Mouse (Mus musculus): ENCODE measurements around the gene Pax7.
A peak's percentile ranks its signal among the peaks of the same experiment; 100 is the strongest.

Pax7 gene

DNA sequence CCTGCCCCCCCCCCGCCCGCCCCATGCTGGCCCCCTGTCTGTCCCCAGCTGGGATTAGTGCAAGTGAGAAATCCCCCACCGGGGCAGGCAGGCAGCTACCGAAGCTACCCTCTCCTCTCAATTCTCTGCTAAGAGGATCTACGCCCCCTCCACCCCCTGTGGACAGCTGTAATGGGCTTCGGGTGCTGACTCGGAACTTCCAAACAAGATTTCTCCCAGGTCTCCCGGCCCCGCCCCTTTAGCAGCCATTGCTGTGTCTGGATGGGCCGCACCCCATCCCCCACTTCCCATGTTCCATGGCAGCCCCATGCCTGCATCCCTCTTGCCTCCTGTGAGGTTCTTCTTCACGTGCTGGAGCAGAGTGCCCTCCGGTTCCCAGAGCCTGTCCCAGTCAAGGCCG is 76.4 kb downstream of the Pax7 start:
- no peak for DNase-seq (ENCODE audit: low read depth, low spot score)

GRCm38 (mm10) chr4:139754148-139754710 is 79.1 kb downstream of the Pax7 start:
- no peak for DNase-seq (ENCODE audit: low read depth, low spot score)

DNA sequence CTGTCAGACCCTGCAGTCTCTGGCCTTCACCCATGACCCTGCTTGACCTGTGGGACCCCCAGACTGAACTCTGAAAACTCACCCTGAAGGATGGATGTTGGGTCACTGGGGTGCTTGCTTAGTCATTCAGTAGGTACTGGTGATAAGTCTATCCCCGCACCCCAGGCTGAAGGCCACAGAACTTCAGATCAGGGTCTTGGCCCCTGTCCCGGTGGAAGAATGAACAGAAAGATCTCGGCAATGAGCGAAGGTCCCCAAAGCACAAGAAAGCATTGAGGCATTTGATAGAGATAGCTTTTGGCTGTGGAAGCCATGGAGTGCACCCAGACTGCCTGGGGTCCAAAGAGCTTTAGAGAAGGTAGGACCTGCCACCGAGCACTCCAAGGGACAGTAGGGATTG is 82.4 kb downstream of the Pax7 start:
- DNase-seq (ENCODE audit: low read depth, low spot score): no peak

DNA sequence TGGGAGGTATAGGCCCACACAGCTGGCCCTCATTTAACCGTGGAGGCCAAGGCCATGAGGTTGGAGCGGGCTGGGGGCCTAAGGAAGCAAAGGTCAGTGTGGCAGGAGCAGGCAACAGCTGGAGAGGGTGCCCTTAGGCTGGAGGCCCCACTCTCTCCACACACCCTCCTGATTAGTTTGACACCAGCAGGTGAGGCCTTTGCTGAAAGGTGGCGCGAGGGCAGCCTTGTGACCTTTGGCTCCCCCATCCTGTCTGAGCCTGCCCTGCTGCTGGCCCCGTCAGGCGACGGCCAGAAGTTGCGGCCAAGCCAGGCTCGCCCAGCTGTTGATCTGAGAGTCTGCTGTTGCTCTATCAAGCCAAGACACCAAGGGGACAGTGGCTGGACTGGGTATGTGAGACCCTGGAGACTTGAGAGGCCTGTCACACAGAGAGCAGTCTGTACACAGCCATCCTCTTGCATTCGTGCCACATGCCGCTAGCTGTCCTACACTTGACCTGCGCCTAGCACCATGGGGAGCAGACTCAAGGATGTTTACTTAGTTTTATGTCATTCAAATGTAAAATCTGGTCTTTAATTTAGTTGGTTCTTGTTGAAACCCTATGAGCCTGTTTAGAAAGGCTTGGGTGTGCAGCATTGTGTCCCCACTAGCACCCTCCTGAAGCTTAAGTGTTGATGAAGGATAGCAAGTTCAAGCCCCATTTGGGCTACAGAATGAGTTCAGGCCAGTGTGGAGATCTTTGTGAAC is 86.0 kb downstream of the Pax7 start:
- no peak for DNase-seq (ENCODE audit: low read depth, low spot score)

DNA sequence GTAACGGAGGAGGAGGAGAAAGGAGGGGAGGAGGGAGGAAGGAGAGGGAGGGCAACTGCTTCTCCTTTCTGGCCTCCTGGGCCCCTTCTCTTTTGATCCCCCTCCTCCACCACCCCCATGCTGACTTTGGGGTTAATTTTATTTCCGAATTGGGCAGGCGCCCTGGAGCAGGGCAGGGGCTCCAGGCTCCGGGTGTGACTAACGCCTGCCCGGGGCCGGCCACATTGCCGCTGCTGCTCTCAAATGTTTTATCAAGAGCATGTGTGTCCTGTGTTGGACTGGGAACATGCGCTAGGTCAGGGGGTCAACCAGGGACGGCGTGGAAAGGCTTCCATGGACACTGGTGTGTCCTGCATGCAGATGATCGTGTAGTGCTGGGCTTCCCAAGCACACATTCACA is 87.2 kb downstream of the Pax7 start:
- DNase-seq (ENCODE audit: low read depth, low spot score): no peak

DNA sequence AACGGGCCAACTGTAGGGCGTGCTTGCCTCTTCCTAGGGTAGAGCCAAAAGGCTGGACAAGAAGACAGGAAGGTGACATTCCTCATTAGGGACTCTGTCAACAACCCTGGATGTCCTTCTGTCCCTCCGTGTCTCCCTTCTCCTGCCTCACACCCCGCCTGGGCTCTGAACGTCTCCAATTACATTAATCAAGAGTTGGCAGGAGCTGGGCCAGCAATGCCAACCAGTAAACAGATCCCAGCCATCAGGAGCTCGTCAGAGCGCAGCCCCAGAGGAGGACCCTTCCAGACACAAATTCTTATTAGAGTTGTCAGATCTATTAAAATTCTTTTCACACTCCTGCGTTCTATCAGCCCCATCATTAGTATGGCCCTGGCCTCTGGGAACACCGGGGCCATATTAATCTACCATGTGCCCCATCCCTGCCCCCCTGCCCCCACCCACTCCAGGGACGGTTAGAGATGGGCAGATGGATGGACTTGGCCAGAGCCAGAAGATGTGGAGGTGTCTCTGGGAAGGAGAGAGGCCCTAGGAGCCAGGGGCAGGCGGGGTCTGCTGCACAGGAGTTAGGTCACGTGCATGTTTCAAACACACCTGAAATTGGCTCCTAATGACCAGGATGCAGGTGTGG is 88.4 kb downstream of the Pax7 start:
- no peak for DNase-seq (ENCODE audit: low read depth, low spot score)

GRCm38 (mm10) chr4:139743626-139744025 is 89.7 kb downstream of the Pax7 start:
- DNase-seq (ENCODE audit: low read depth, low spot score): no peak

DNA sequence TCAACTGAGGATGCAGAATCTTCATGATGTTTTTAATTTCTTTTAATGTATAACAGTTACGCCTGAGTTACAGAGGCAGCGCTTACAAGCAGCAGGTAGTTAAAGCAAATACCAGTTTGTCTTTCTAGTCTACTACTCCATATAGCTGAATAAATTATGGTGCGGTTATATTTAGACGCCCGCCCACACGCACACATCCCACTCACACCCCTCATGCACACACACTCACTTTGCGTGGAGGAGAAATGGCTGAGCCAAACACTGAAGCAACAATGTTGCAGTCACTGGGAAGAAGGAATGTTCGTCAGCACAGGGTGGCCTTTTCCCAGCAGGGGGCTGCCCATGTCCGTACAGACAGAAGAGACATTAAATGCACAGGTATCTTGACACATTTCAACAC is 96.3 kb downstream of the Pax7 start:
- DNase-seq (ENCODE audit: low read depth, low spot score): no peak

DNA sequence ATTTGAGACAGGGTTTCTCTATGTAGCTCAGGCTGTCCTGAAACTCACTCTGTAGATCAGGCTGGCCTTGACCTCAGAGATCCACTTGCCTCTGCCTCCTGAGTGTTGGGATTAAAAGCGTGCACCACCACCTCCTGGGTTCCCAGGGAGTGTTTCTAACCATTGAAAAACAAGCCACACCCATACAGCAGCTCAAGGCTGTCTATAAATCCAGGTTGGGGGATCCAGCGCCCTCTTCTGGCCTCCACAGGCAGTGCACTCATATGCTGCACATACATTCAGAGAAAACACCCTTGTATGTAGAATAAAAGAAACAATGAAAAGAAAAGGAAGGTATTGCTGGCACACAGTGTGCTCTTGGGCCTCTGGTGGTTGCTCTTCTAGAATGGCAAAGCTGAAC is 106.2 kb downstream of the Pax7 start:
- no peak for DNase-seq (ENCODE audit: low read depth, low spot score)

- DNase-seq (ENCODE audit: low read depth, low spot score): no peak
Measured at GRCm38 (mm10) chr4:139725421-139725820, 107.9 kb downstream of the Pax7 start.

DNA sequence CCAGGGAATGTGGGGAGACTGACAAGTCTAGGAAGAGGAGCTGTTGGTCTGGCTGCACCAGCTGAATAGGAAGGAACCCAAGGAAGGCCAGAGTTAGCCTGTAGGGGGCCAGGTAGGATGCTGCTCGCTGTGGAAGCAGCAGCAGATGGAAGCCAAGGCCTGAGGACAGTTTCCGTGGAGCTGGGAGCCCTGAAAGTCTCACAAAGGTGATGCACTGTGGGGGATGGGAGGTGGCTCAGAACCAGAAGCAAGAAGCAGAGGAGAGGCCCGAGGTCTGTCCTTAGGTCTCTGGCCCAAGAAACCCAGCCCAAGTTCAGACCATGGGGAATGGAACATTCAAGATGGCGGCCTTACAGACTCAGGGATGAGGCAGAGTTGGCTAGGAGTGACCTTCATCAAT is 109.0 kb downstream of the Pax7 start:
- no peak for DNase-seq (ENCODE audit: low read depth, low spot score)

GRCm38 (mm10) chr4:139718978-139719377 is 114.3 kb downstream of the Pax7 start:
- DNase-seq (ENCODE audit: low read depth, low spot score): no peak

DNA sequence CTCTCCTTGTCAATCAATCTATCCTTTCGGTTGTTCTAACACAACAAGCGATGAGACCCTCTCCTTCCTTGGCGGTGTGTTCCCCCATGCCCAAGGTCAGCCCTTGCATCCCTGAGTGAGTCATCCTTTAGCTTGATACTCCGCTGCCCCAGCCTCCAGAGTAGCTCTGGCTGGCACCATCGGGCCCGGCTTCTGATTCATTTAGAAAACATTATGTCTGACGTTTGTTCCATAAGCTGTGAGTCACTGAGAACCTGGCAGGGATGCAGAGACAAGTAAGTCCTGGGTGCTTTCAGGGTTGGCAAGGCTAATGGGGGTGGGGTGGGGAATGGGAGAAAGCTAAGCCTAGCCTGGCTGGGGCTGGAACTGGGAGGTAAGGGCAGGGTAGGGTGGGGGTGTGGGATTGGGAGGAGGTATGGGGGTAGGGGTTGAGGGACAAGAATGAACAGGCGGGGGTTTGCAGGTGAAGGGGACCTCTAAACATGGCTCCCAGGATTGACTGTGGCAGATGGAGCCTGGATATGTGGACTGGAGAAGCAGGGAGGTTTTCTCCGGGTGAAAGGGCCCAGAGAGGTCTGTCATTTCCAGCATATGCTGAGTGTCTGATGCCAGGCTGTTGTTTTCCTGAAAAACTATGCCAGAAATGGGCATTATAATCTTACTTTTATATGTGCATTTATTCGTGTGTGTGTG is 116.7 kb downstream of the Pax7 start:
- DNase-seq (ENCODE audit: low read depth, low spot score): no peak

GRCm38 (mm10) chr4:139715241-139715932 is 117.9 kb downstream of the Pax7 start:
- peak; percentile 17 for DNase-seq (ENCODE audit: low read depth, low spot score)

GRCm38 (mm10) chr4:139710467-139711334 is 122.6 kb downstream of the Pax7 start:
- no peak for DNase-seq (ENCODE audit: low read depth, low spot score)

- DNase-seq (ENCODE audit: low read depth, low spot score): no peak
Measured at GRCm38 (mm10) chr4:139705986-139706385, 127.3 kb downstream of the Pax7 start.

DNA sequence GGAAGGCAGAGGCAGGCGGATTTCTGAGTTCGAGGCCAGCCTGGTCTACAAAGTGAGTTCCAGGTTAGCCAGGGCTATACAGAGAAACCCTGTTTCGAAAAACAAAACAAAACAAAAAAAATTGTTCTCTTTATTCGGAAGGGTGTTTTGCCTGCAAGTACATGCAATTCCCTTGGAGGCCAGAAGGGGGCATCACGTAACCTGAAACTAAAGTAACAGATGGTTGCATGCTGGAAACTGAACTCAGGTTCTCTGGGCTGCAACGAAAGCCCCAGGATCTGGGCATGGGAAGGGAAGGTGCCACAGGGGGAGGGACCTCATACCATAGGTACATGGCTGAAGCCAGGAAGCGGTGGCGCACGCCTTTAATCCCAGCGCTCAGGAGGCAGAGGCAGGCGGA is 129.9 kb downstream of the Pax7 start:
- DNase-seq (ENCODE audit: low read depth, low spot score): no peak

- DNase-seq (ENCODE audit: low read depth, low spot score): no peak
Measured at GRCm38 (mm10) chr4:139702914-139703313, 130.4 kb downstream of the Pax7 start.

DNA sequence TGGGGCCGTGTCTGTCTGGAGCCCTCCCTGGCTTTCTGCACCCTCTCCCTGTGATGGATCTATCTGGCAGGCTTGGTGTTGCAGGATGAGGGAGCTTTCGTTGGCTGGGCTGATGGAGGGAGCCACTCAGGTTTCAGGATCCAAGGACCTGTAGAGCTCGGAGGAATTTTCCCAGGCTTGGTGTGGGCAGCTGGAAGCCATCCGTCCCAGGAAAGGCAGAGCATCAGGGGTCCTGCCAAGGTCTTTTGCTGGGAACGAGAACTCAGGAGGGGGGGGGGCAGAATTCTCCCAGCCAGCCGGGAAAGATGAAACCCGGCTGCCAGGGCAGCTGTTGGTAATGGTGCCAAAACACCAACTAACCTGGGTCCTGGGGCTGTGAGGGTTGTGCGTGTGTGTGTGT is 134.7 kb downstream of the Pax7 start:
- no peak for DNase-seq (ENCODE audit: low read depth, low spot score)

DNA sequence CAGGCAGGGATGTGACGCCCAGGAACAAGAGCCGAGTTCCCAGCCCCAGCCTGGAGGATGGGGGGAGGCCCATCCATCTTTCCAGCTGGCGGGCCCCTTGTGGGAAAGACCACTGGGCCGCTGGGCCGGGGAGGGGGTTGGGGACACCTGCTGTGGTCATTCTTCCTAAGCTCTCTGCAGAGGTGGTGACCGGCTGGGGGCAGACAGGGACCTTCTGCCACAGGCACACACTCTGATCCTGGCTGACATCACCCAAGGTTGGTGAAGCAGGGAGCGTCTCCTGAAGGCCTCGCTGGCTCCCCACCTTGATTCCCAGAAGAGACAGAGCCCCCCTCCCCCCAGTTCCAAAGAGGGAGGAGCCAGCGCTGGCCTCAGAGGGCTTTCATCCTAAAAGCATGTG is 135.6 kb downstream of the Pax7 start:
- no peak for DNase-seq (ENCODE audit: low read depth, low spot score)

GRCm38 (mm10) chr4:139693315-139693714 is 140.0 kb downstream of the Pax7 start:
- no peak for DNase-seq (ENCODE audit: low read depth, low spot score)

Measured in forelimb bud, embryonic 11.5 days (tissue).